Mouse (Mus musculus): ENCODE results near the gene Map7.

Gene Map7

GRCm38 (mm10) chr10:20298152-20298920, 150.1 kb downstream of the Map7 start:
- no peak for DNase-seq

GRCm38 (mm10) chr10:20299114-20299513, 150.8 kb downstream of the Map7 start:
- DNase-seq: no peak

- DNase-seq: peak; percentile 28
These were observed 162.9 kb downstream of the Map7 start for GRCm38 (mm10) chr10:20310969-20311769.

- DNase-seq: peak; percentile 100
These were observed 163.9 kb downstream of the Map7 start, which contains the start of gene Bclaf1 for GRCm38 (mm10) chr10:20311918-20312735. Bclaf1 (plus strand) TSS chr10:20312469.

- DNase-seq: peak; percentile 91
These were observed 164.5 kb downstream of the Map7 start for GRCm38 (mm10) chr10:20312736-20313301.

- peak; percentile 23 for DNase-seq
These were observed 165.2 kb downstream of the Map7 start for GRCm38 (mm10) chr10:20313447-20313846.

GRCm38 (mm10) chr10:20313941-20314340, 165.7 kb downstream of the Map7 start:
- no peak for DNase-seq

GRCm38 (mm10) chr10:20314797-20315196, 166.5 kb downstream of the Map7 start:
- peak; percentile 25 for DNase-seq

GRCm38 (mm10) chr10:20317466-20317865, 169.2 kb downstream of the Map7 start:
- DNase-seq: no peak

- DNase-seq: no peak
These were observed 178.0 kb downstream of the Map7 start for GRCm38 (mm10) chr10:20326226-20326625.
